Mouse (Mus musculus): ENCODE measurements around the gene Gm5936. TPM values are rescaled to one million over a fixed set of nuclear protein-coding genes. Genes with fewer than 3 reads are reported as not detected.

Gene Gm5936
- 0.46 TPM for polyA plus RNA-seq (2014; fragmentation: Illumina TruSeq; extraction: RNeasy Lipid Tissue Mini Kit (QIAGEN cat#74804); ENCODE audit: low read depth, low replicate concordance)

DNA sequence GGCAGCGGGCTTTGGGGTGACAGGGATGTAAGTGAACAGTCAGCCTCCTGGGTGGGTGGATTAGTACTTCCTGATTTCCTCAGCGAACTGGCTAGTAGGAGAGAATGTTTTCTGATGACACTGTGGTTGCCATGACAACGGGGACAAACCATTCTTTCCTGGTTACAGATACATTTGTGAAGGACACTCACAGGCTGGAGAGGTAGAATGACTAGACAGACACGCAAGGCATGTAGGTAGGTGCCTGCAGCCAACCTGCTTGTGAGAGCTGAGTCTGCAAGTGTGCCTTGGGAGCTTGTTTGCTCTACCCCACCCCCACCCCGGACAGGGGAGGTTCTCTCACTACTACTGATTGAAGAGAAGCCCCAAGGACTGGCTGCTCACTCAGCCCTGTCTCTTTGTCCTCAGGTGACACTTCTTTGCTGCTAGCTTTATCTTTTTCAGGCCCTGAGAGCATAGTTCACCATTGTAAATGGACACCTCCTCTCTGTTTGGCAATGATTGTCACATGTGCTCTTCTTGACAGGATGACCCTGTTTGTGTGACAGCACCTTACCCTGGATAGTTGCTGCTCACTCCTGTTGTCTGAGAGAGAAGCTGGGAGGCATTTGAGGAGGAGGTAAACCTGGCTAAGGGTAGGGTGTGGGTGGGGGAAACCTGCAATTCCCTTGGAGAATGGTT lies at the start of gene Gm5936:
Gene Gm5936, plus strand, starts transcription at position 355 of the 681 bp plus-strand sequence.

Other genes starting within 250 kb of the Gm5936 start
- not detected for gene Olfr1325, start 244.5 kb upstream of the Gm5936 start, polyA plus RNA-seq (2014; fragmentation: Illumina TruSeq; extraction: RNeasy Lipid Tissue Mini Kit (QIAGEN cat#74804); ENCODE audit: low read depth, low replicate concordance)
- 0.57 TPM for gene Gm5640, start 191.6 kb upstream of the Gm5936 start, polyA plus RNA-seq (2014; fragmentation: Illumina TruSeq; extraction: RNeasy Lipid Tissue Mini Kit (QIAGEN cat#74804); ENCODE audit: low read depth, low replicate concordance)
- not detected for gene Gm6890, start 96.3 kb upstream of the Gm5936 start, polyA plus RNA-seq (2014; fragmentation: Illumina TruSeq; extraction: RNeasy Lipid Tissue Mini Kit (QIAGEN cat#74804); ENCODE audit: low read depth, low replicate concordance)
- 0.91 TPM for gene Gab3, start 248.3 kb downstream of the Gm5936 start, polyA plus RNA-seq (2014; fragmentation: Illumina TruSeq; extraction: RNeasy Lipid Tissue Mini Kit (QIAGEN cat#74804); ENCODE audit: low read depth, low replicate concordance)

All from adipose tissue, adult 10 weeks (tissue).